Mouse (Mus musculus): ENCODE data around the gene Ppm1k.

DNA sequence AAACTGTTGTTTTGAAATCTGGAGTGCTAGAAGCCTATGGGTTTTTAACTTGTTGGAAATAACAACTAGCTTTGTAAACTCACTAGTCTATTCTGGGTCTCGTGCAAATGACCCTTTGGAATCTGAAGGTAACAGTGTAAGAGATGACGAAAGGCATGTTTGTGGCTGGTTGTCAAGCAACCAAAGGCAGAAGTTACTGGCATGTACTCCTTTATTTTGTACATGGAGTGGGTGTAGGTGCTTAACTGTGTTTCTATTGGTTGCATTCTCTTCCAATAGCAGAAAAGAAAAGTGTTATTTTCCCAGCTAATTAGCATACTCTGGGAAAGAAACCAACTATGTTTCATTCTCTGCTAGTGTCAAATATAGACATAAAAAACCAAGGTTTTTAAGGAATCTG, 9.6 kb upstream of the Ppm1k start:
- TF ChIP-seq CTCF (IDR thresholded peaks at IDR 0.05 in 2 of 3, conservative IDR thresholded peaks at IDR 0.05 in 1 of 3; ENCODE audit: control insufficient read depth in 1 of 3, insufficient read depth in 1 of 3, low read depth in 2 of 3, low read length in 3 of 3, poor library complexity in 1 of 3, severe bottlenecking in 1 of 3) (no peak), NELFE (IDR thresholded peaks at IDR 0.05; ENCODE audit: low read depth, low read length) (no peak), ZMIZ1 (IDR thresholded peaks at IDR 0.05; ENCODE audit: low read depth, low read length) (no peak), SIN3A (IDR thresholded peaks at IDR 0.05; ENCODE audit: low read length) (no peak), MAFK (IDR thresholded peaks at IDR 0.05; ENCODE audit: borderline replicate concordance, low read depth, low read length) (no peak), TAL1 (IDR thresholded peaks at IDR 0.05; ENCODE audit: low read length) (no peak), NRF1 (IDR thresholded peaks at IDR 0.05; ENCODE audit: insufficient read depth, low read depth, low read length, poor library complexity, severe bottlenecking) (no peak), EP300 (IDR thresholded peaks at IDR 0.05; ENCODE audit: low read depth in 1 of 2, low read length in 2 of 2) (no peak), MYB (IDR thresholded peaks at IDR 0.05; ENCODE audit: low read depth, low read length) (no peak), MAZ (IDR thresholded peaks at IDR 0.05; ENCODE audit: low read depth, low read length) (no peak), TBP (IDR thresholded peaks at IDR 0.05; ENCODE audit: low read depth, low read length) (no peak), POLR2A (IDR thresholded peaks at IDR 0.05; ENCODE audit: control insufficient read depth in 1 of 2, insufficient read depth in 1 of 2, low read depth in 1 of 2, low read length in 2 of 2, poor library complexity in 1 of 2) (no peak), RAD21 (IDR thresholded peaks at IDR 0.05; ENCODE audit: low read depth, low read length) (no peak), HCFC1 (IDR thresholded peaks at IDR 0.05; ENCODE audit: low read depth, low read length) (no peak)
